ENCODE assay signal across 13 mouse cellular contexts in the genomic region with DNA sequence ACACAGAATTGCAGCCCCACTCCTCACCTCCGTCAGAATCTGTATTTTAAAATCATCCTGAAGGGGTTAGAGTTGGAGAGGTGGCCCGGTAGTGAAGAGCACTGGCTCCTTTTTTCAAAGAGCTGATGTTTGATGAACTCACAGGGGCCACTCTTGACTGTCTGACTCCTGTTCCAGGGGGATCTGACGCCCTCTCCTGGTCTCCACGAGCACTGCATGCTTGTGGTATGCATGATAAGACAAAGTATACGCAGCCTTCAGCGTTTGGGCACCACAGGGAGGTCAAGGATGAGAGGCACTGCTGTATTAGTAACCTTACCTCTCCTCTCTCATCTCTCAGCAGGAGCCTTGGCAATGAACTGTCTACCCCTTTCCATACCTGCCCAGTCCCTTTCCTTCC. TPM values are rescaled to one million over a fixed set of nuclear protein-coding genes. Genes with fewer than 3 reads are reported as not detected.
DNase-seq lines count a peak whose midpoint lies in the region; ATAC-seq and TF ChIP-seq lines count a peak whose summit lies in the region.
"Had no signal": no experiment of that assay in that cellular context is flagged by ENCODE, and none has a peak within 500 bp of the region (broad histone marks: within the 10 kb centered on the region; RNA-seq: fewer than 3 reads in every experiment).

No protein-coding gene starts in this region.

- H3K27ac ChIP-seq in hindbrain, postnatal 0 days, result no peak overlapping the region
- no peak overlapping the region for H3K27ac ChIP-seq in hindbrain, embryonic 16.5 days (ENCODE audit: low read depth, low read length)
- H3K27ac ChIP-seq in testis, adult 2 months (ENCODE audit: control insufficient read depth, insufficient read depth, low read depth, low read length), result no peak overlapping the region
- H3K27ac ChIP-seq in cortical plate, adult 2 months (ENCODE audit: insufficient read depth, low read length), result no peak overlapping the region
- no peak overlapping the region for H3K27ac ChIP-seq in small intestine, adult 2 months (ENCODE audit: insufficient read depth, low read depth, low read length)
- H3K27ac ChIP-seq: limb, embryonic 12.5 days; neural tube, embryonic 13.5 days had no signal

- no peak overlapping the region for H3K4me3 ChIP-seq in hindbrain, postnatal 0 days (ENCODE audit: low read length)
- no peak overlapping the region for H3K4me3 ChIP-seq in hindbrain, embryonic 16.5 days (ENCODE audit: low read length)
- no peak overlapping the region for H3K4me3 ChIP-seq in testis, adult 2 months (ENCODE audit: control insufficient read depth, low read depth, low read length)
- H3K4me3 ChIP-seq in cortical plate, adult 2 months (ENCODE audit: insufficient read depth, low read length), result no peak overlapping the region
- no peak overlapping the region for H3K4me3 ChIP-seq in small intestine, adult 2 months (ENCODE audit: low read depth, low read length)
- H3K4me3 ChIP-seq: limb, embryonic 12.5 days; neural tube, embryonic 13.5 days had no signal

- no peak for ATAC-seq in hindbrain, postnatal 0 days
- no peak for ATAC-seq in hindbrain, embryonic 16.5 days
- ATAC-seq: inflammation-experienced regulatory T-cells, adult 6 months had no signal

- DNase-seq in hindbrain, postnatal 0 days (ENCODE audit: low spot score), result no peak
- DNase-seq in testis, postnatal 14 days (ENCODE audit: low spot score), result no peak
- DNase-seq in embryo, embryonic 10 days (ENCODE audit: low spot score), result no peak
- DNase-seq in urinary bladder, postnatal 36 days (ENCODE audit: low spot score in 2 of 2), result no peak
- DNase-seq: gastrocnemius, postnatal 25 days; right cerebral cortex, postnatal 25 days had no signal

- peak; percentile 52 for TF ChIP-seq CTCF in hindbrain, postnatal 0 days (IDR thresholded peaks at IDR 0.05; ENCODE audit: low read depth)
- peak; percentile 45; the same call in 1 of the 2 replicates for TF ChIP-seq CTCF in testis, adult 2 months (IDR thresholded peaks at IDR 0.05; ENCODE audit: control insufficient read depth, insufficient read depth, insufficient replicate concordance, low read depth, low read length)
- 0 out of 2 replicates have a peak, but pooled peaks have one; percentile 13 for TF ChIP-seq CTCF in cortical plate, adult 2 months (IDR thresholded peaks at IDR 0.05; ENCODE audit: extremely low read depth, insufficient read depth, low read length)
- TF ChIP-seq CTCF in small intestine, adult 2 months (IDR thresholded peaks at IDR 0.05; ENCODE audit: extremely low read depth, insufficient read length, insufficient replicate concordance, low read depth, low read length), result 0 out of 2 replicates have a peak, but pooled peaks have one; percentile 18

- H3K4me1 ChIP-seq in hindbrain, postnatal 0 days (ENCODE audit: insufficient read depth, low read length), result peaks cover 7% of the 10 kb centered on the region; the same call in 1 of the 2 replicates
- no peaks in the 10 kb centered on the region; the same call in 1 of the 2 replicates for H3K4me1 ChIP-seq in hindbrain, embryonic 16.5 days (ENCODE audit: control insufficient read depth, insufficient read depth, low read depth, low read length)
- no peaks in the 10 kb centered on the region for H3K4me1 ChIP-seq in testis, adult 2 months (ENCODE audit: control insufficient read depth, insufficient read depth, low read length)
- no peaks in the 10 kb centered on the region for H3K4me1 ChIP-seq in cortical plate, adult 2 months (ENCODE audit: control insufficient read depth, insufficient read depth, low read length)
- no peaks in the 10 kb centered on the region; the same call in 1 of the 2 replicates for H3K4me1 ChIP-seq in small intestine, adult 2 months (ENCODE audit: control insufficient read depth, insufficient read depth, insufficient read length, low read length)

- WGBS in hindbrain, postnatal 0 days, result 66% methylated on average over 6 of the region's 6 CpGs
- 59% methylated on average over 6 of the region's 6 CpGs for WGBS in hindbrain, embryonic 16.5 days
- WGBS in small intestine, adult 2 months, result 69% methylated on average over 6 of the region's 6 CpGs

- no peak overlapping the region for H3K9ac ChIP-seq in hindbrain, postnatal 0 days (replicated peaks; ENCODE audit: low read length)
- H3K9ac ChIP-seq in hindbrain, embryonic 16.5 days (ENCODE audit: low read depth, low read length), result no peak overlapping the region
- H3K9ac ChIP-seq: limb, embryonic 12.5 days; neural tube, embryonic 13.5 days had no signal

- H3K9me3 ChIP-seq in hindbrain, postnatal 0 days (ENCODE audit: low read length), result no peaks in the 10 kb centered on the region
- H3K9me3 ChIP-seq in hindbrain, embryonic 16.5 days (ENCODE audit: control insufficient read depth, low read length), result no peaks in the 10 kb centered on the region
- H3K9me3 ChIP-seq: limb, embryonic 12.5 days; neural tube, embryonic 13.5 days had no signal

- TF ChIP-seq POLR2A in testis, adult 2 months (IDR thresholded peaks at IDR 0.05; ENCODE audit: control insufficient read depth, low read depth, low read length), result no peak
- no peak for TF ChIP-seq POLR2A in cortical plate, adult 2 months (IDR thresholded peaks at IDR 0.05; ENCODE audit: extremely low read depth, insufficient read depth, low read length)
- no peak for TF ChIP-seq POLR2A in small intestine, adult 2 months (IDR thresholded peaks at IDR 0.05; ENCODE audit: low read depth, low read length)

- no peak overlapping the region for H3K4me2 ChIP-seq in hindbrain, postnatal 0 days (ENCODE audit: low read depth, low read length)
- H3K4me2 ChIP-seq in hindbrain, embryonic 16.5 days (ENCODE audit: low read length), result no peak overlapping the region
- H3K4me2 ChIP-seq: limb, embryonic 12.5 days; neural tube, embryonic 13.5 days had no signal

- H3K36me3 ChIP-seq in hindbrain, postnatal 0 days (ENCODE audit: insufficient read depth, low read length), result no peaks in the 10 kb centered on the region
- H3K36me3 ChIP-seq in hindbrain, embryonic 16.5 days (ENCODE audit: control insufficient read depth, insufficient read depth, low read length), result peaks cover 6% of the 10 kb centered on the region; the same call in 1 of the 2 replicates
- no peaks in the 10 kb centered on the region for H3K36me3 ChIP-seq in testis, adult 2 months (ENCODE audit: control insufficient read depth, insufficient read depth, low read length)
- no peaks in the 10 kb centered on the region for H3K36me3 ChIP-seq in small intestine, adult 2 months (ENCODE audit: control insufficient read depth, insufficient read depth, low read length)

- no peaks in the 10 kb centered on the region for H3K27me3 ChIP-seq in hindbrain, postnatal 0 days (ENCODE audit: insufficient read depth, low read length)
- no peaks in the 10 kb centered on the region for H3K27me3 ChIP-seq in hindbrain, embryonic 16.5 days (replicated peaks; ENCODE audit: control insufficient read depth, insufficient read depth, low read length)
- no peaks in the 10 kb centered on the region for H3K27me3 ChIP-seq in testis, adult 2 months (ENCODE audit: control insufficient read depth, insufficient read depth, low read length)
- no peaks in the 10 kb centered on the region for H3K27me3 ChIP-seq in small intestine, adult 2 months (ENCODE audit: control insufficient read depth, insufficient read depth, low read length)
- H3K27me3 ChIP-seq: limb, embryonic 12.5 days; neural tube, embryonic 13.5 days had no signal

RNA-seq across cellular contexts. Expression of a gene that starts 19.1 kb away (rescaled TPM):
- 1.8 and 2.8 TPM in 2 replicates for total RNA-seq in hindbrain, postnatal 0 days (2014; rRNA removed)
- 2.8 and 4.7 TPM in 2 replicates for polyA plus RNA-seq in hindbrain, postnatal 0 days (2015; fragmentation: Nextera tagmentation; extraction: Ambion mirVana)
- polyA plus RNA-seq in hindbrain, embryonic 16.5 days (2015; fragmentation: Nextera tagmentation; extraction: Ambion mirVana), result 2.9 and 3.0 TPM in 2 replicates
- 95.2 and 103 TPM in 2 replicates for polyA plus RNA-seq in testis, adult 2 months (2012; rRNA removed)
- 0.44 and 0.94 TPM in 2 replicates for polyA plus RNA-seq in cortical plate, adult 2 months (2012; rRNA removed)
- not detected in 2 replicates for polyA plus RNA-seq in small intestine, adult 2 months (2012; rRNA removed)
- total RNA-seq: gastrocnemius, postnatal 25 days had no signal

RNA-seq across cellular contexts. Expression of a gene that starts 19.1 kb away (rescaled TPM):
- total RNA-seq in hindbrain, postnatal 0 days (2014; rRNA removed), result 6.6 and 7.2 TPM in 2 replicates
- 2.7 and 3.1 TPM in 2 replicates for polyA plus RNA-seq in hindbrain, postnatal 0 days (2015; fragmentation: Nextera tagmentation; extraction: Ambion mirVana)
- polyA plus RNA-seq in hindbrain, embryonic 16.5 days (2015; fragmentation: Nextera tagmentation; extraction: Ambion mirVana), result 4.4 and 4.9 TPM in 2 replicates
- 43.0 and 48.0 TPM in 2 replicates for polyA plus RNA-seq in testis, adult 2 months (2012; rRNA removed)
- polyA plus RNA-seq in cortical plate, adult 2 months (2012; rRNA removed), result 0.78 and 0.79 TPM in 2 replicates
- polyA plus RNA-seq in small intestine, adult 2 months (2012; rRNA removed), result 2.4 and 3.2 TPM in 2 replicates

RNA-seq across cellular contexts. Expression of a gene that starts 34.7 kb away (rescaled TPM):
- 0.26 and 0.29 TPM in 2 replicates for total RNA-seq in hindbrain, postnatal 0 days (2014; rRNA removed)
- polyA plus RNA-seq in hindbrain, postnatal 0 days (2015; fragmentation: Nextera tagmentation; extraction: Ambion mirVana), result 0.89 and 1.6 TPM in 2 replicates
- 1.2 and 1.4 TPM in 2 replicates for polyA plus RNA-seq in hindbrain, embryonic 16.5 days (2015; fragmentation: Nextera tagmentation; extraction: Ambion mirVana)
- 270 and 284 TPM in 2 replicates for polyA plus RNA-seq in testis, adult 2 months (2012; rRNA removed)
- 2.5 and 3.2 TPM in 2 replicates for polyA plus RNA-seq in cortical plate, adult 2 months (2012; rRNA removed)
- 0.14 TPM in 1 of 2 replicates, not detected in the other for polyA plus RNA-seq in small intestine, adult 2 months (2012; rRNA removed)

RNA-seq across cellular contexts. Expression of a gene that starts 37.5 kb away (rescaled TPM):
- 0.26 TPM in 1 of 2 replicates, not detected in the other for total RNA-seq in hindbrain, postnatal 0 days (2014; rRNA removed)
- polyA plus RNA-seq in hindbrain, postnatal 0 days (2015; fragmentation: Nextera tagmentation; extraction: Ambion mirVana), result 0.68 TPM in 2 replicates
- 0.60 and 0.88 TPM in 2 replicates for polyA plus RNA-seq in hindbrain, embryonic 16.5 days (2015; fragmentation: Nextera tagmentation; extraction: Ambion mirVana)
- 47.4 and 49.3 TPM in 2 replicates for polyA plus RNA-seq in testis, adult 2 months (2012; rRNA removed)
- 0.17 and 0.19 TPM in 2 replicates for polyA plus RNA-seq in cortical plate, adult 2 months (2012; rRNA removed)
- not detected in 2 replicates for polyA plus RNA-seq in small intestine, adult 2 months (2012; rRNA removed)
- total RNA-seq: gastrocnemius, postnatal 25 days had no signal
- polyA plus RNA-seq: inflammation-experienced regulatory T-cells, adult 6 months had no signal

RNA-seq across cellular contexts. Expression of a gene that starts 45.2 kb away (rescaled TPM):
- 86.9 and 102 TPM in 2 replicates for total RNA-seq in hindbrain, postnatal 0 days (2014; rRNA removed)
- 136 TPM in 2 replicates for polyA plus RNA-seq in hindbrain, postnatal 0 days (2015; fragmentation: Nextera tagmentation; extraction: Ambion mirVana)
- 136 and 148 TPM in 2 replicates for polyA plus RNA-seq in hindbrain, embryonic 16.5 days (2015; fragmentation: Nextera tagmentation; extraction: Ambion mirVana)
- polyA plus RNA-seq in testis, adult 2 months (2012; rRNA removed), result 3.1 and 3.7 TPM in 2 replicates
- polyA plus RNA-seq in cortical plate, adult 2 months (2012; rRNA removed), result 47.8 and 51.4 TPM in 2 replicates
- polyA plus RNA-seq in small intestine, adult 2 months (2012; rRNA removed), result 242 and 363 TPM in 2 replicates

Comparison
In these comparisons a context has a peak if more than half of its experiments do, and no peak if none do; other contexts are left out.
1. RNA of a gene that starts 19.1 kb away (polyA plus RNA-seq): 95.2 to 103 TPM in testis, adult 2 months; 2.9 to 3.0 TPM in hindbrain, embryonic 16.5 days, 2.8 to 4.7 TPM in hindbrain, postnatal 0 days, 0.44 to 0.94 TPM in cortical plate, adult 2 months and not detected in small intestine, adult 2 months; every median in the first group is over 10 times any median in the second.
2. RNA of a gene that starts 34.7 kb away (polyA plus RNA-seq): 270 to 284 TPM in testis, adult 2 months; 2.5 to 3.2 TPM in cortical plate, adult 2 months, 1.2 to 1.4 TPM in hindbrain, embryonic 16.5 days, 0.89 to 1.6 TPM in hindbrain, postnatal 0 days and 0.14 TPM in small intestine, adult 2 months; every median in the first group is over 10 times any median in the second.
3. Peak in every context shown above with its lines, with median percentiles within 50 percentile points of each other: CTCF ChIP-seq.